Mouse (Mus musculus) lung, postnatal 36 days (tissue): ENCODE measurements around the gene Wwc2.
"Not testable (repeated sequence)": the region's sequence is repeated elsewhere in the genome, so short reads cannot be mapped to it uniquely, and the experiment has no call there.

Source experiments
- DNase-seq: peaks from one replicate; pipeline ENCODE4 v3.0.0; 2022; ENCODE audit warnings: mixed read lengths

Gene Wwc2

DNA sequence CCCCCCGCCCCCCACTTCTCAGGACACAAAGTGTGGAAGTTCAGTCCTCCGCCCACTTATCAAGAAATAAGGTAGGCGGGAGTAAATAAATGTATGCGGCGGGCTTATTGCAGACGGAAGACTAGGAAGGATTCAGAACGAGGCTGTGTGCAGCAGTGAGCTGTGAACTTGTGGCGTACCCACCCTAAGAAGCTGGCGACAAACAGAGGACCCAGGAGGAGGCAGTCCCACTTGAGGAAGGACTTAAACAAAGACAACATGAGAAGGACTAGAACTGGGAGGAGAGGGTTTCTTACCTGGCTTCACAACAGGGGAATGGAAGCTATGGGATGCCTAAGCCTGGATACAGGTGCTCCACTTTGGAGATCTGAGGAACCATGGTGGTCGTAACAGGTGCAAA is 147.1 kb downstream of the Wwc2 start:
- DNase-seq: no peak

DNA sequence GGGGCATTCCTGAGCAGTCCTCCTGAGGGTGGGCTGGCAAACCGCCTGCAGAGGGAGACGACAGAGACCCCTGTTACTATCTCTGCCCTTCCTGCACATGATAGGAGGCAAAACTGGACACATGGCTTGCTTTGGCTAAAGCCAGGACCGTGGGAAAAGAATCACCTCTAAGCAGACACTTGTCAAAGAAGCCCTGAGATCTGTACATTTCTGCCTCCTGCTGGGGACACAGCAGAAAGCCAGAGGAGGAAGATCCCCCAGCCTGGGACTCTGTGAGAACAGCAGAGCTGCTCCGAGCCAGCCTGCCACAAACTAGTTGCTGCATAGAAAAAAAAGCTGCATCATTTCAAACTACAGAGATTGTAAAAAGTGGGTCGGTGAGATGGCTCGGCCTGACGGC is 147.7 kb downstream of the Wwc2 start:
- no peak for DNase-seq

DNA sequence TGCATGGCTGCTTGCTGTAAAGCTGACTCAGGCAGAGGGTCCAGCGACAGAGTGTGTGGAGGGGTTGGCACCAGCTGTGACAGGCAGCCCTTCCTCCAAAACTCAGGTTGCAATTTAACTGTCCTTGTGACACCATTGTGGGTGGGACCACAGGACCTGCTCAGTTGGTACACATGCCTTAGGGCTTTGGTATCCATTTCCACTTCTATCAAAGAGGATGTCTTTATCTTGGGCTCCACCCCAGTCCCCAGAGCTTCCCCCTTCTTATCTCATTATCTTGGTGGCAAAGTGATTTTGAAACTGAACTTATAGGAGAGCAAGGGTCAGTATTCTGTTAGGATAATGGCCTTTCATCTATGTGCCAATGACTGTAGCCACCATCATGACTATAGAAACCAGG is 156.8 kb downstream of the Wwc2 start:
- no peak for DNase-seq

DNA sequence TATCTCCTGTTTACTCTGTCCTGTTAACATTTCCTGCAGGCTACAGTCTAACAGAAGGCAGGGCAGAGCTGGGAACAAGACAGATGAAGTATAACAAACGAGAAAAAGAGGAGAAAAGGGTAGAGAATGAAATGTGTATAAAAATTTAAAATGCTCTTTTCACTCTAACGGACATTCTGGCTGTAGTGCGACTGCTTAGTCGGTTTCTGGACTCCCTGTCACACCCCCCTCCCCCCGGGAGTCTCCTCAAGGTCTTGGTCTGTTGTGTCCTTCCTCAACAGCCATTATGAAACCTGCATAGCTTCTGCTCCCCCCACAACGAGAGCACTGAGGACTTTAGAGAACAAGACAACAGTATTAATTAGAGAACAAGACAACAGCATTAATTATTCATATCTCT is 158.1 kb downstream of the Wwc2 start:
- DNase-seq: no peak

DNA sequence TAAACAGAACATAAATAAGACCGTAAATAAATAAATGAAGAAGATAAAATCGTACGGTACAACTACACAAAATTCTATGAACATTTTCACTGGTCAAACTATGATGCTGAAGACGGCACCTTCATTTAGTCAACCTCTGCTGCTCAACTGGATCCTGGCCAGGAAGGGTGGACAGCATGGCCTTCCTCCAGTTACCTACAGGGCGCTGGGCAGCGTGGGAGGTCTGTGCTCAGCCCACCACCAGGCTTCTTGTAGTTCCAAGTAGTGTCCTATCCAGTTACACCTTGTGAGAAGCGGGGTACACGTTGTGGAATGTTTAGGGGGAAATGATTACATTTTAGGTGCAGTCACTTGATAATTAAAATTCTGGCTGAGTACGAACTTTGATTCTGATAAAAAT is 163.8 kb downstream of the Wwc2 start:
- no peak for DNase-seq

DNA sequence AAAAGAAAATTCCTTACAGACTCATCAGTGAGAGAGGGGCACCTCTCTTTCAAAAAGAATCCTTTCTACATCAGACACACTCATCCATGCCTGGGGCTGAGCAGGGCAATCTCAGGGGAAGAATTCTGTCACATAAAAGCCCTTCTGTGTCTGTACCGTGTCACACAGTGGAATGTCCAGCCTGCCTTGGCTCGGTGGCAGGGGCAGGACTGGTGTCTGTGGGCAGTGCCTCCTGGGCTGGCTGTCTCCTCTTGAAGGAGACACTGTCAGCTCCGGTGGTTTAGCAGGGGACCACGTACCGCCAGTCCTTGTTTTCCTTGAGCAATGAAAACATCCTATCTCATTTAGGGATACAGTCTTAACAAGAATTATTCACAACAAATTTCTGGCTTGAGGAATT is 165.1 kb downstream of the Wwc2 start:
- no peak for DNase-seq

DNA sequence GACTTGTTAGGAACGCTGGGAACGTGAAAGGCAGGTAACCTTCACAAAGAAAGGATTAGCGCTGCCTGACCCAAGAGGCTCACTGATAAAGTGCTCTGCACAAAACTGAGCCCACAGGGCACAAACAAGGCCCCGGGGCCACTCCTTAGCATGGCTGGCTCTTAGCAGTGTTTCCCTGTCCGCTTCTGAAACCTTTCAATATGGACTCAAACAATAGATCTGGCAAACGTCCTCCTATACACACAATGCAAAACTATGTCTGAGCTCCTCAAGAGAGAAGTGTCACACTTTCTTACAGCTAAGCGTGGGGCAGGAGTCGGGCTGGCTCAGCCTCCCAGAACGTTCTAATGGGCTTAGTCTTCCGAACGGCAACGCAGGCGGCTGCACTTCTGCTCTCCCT is 166.5 kb downstream of the Wwc2 start, which contains the start of gene Cldn22:
Cldn22 (plus strand) TSS at position 301 of the 400 bp plus-strand sequence.
- DNase-seq: no peak

DNA sequence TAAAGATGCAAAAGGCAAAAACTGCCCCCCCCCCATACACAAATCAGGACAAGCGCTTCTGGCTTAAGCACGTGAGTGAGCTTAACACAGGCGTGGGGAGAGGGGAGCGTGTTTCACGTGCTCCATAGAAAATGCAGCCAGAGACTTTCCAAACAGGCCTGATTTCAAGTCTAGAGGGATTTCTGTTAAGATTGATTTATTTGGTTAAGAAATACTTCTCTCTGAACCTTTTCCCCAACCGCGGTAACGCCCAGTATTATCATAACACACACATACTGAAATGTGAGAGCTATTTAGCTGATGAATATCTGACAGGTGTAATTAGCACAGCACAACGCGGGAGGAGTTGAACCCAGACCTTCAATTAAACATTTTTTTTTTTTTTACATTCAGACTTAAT is 166.9 kb downstream of the Wwc2 start:
- peak; percentile 9 for DNase-seq

DNA sequence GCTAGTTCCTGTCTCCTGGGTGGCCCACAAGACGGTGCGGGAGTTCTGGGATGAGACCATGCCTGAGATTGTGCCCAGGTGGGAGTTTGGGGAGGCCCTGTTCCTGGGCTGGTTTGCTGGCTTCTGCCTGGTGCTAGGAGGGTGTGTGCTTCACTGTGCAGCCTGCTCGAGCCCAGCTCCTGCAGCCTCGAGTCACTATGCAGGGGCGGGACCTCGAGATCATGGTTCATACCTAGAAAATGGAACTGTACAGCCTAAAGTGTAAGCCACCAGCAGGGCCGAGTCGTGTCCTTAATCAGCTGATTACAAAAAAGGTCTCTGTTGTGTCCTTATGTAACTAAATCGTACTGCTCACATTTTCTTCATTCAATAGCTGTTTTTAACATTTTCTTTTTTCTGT is 168.2 kb downstream of the Wwc2 start:
- DNase-seq: not testable (repeated sequence)

DNA sequence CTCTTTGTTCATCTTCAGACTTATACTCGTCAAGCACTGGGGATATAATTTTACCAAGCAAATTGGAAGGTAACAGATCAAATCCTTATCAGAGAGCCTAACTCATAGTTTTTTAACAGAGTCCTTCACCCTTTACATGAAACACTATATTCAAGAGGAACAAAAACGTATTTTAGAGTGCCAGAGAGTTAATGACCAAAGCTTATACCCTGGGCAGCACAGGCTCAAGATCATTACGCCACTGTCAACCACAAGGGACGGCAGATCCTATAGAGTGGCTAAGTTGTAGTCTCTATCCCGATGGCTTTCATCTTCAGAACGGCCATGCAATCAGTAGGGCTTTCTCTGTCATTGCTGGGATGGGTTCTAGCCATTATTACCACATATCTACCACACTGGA is 168.9 kb downstream of the Wwc2 start, which contains the start of gene Cldn24:
Cldn24 (plus strand) TSS at position 301 of the 400 bp plus-strand sequence.
- no peak for DNase-seq

DNA sequence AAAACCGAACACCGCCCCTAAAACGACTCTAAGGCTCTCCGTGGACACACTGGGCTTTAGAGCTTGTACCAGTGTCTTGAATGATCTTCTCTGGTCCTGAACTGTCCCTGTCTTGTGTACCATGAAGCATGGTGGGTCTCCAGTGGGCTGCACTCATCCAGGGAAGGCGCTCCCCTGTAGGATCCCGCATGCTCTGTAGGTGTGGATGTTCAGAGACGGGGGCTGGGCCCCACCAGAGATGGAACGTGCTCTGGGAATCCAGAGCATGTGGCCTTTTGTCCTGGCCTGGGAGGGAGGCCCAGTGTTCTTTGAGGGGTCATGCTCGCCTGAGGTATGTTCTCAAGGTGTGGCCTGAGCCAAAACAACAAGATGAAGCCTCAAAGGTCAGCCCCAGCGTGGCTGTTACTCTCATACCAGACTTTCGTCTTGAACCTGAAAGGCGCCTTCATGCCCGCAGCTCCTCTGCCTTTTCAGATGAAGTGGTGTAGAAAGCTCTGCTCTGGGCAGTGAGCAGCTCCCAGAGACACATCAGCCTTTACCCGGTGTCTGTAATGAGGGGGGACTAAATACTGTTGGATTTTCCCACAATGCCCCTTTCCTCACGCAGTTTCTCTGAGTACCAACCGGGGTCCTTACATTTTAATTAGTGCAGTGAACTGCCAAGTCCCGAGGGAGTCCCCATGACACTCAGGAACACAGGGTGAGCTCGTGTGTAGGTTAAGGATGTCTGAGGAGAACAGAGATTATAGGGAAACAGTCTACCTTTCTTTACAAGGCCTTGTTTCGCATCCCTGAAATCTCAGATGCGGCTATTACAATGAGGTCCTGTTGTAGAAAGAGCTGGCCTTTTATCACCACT is 169.6 kb downstream of the Wwc2 start:
- no peak for DNase-seq

DNA sequence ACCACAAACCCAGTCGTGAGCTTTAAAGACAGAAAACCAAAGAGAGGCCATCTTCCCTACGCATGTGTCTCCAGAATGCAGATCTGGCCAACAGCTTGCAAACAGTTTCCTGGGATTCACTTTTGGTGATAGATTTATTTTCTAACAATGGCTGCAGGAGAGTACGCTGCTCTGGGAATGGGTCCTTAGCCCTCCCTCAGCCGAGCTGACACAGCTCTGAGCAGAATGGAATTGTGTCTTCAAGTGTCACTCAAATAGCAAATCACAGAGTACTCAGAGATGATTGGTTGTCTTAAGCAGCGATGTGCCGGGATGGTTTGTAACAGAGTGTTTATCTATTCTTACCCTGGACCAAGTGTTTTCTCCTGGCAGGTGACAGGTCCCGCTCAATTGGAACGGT is 171.7 kb downstream of the Wwc2 start:
- no peak for DNase-seq

DNA sequence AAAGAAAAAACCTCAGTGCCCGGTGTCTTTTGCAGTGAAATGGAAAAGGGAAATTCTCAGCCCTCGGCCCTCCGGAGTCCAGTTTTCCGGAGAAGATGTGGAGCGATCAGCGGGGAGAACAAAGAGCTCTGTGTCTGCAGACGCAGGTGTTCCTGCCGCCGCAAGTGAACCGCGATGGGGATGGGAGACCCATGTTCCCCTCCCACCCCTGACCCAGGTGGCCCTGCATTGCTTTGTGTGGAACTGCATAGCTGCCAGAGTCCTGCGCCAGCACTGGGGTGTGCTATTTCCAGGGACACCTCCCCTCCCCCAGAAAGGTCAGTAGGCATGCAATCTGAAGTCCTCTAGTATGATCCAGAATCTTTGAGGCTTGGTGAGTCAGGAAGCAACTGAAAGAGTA is 179.5 kb downstream of the Wwc2 start:
- no peak for DNase-seq

DNA sequence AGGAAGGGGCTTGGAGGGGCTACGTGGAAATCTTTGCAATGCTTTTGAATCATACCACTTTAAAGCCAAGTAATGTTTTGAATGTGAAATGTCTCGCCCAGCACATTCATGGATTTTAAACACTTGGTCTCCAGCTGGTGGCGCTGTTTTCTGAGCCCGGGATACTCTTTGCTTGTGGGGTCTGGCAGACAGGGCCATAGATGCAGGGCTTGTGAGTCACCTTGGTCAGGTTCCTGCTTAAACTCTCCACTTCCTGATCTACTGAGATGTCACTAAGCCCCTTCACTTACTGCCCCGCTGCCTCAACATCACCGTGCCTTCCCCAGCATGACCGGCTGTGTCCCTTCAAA is 180.1 kb downstream of the Wwc2 start:
- DNase-seq: no peak

DNA sequence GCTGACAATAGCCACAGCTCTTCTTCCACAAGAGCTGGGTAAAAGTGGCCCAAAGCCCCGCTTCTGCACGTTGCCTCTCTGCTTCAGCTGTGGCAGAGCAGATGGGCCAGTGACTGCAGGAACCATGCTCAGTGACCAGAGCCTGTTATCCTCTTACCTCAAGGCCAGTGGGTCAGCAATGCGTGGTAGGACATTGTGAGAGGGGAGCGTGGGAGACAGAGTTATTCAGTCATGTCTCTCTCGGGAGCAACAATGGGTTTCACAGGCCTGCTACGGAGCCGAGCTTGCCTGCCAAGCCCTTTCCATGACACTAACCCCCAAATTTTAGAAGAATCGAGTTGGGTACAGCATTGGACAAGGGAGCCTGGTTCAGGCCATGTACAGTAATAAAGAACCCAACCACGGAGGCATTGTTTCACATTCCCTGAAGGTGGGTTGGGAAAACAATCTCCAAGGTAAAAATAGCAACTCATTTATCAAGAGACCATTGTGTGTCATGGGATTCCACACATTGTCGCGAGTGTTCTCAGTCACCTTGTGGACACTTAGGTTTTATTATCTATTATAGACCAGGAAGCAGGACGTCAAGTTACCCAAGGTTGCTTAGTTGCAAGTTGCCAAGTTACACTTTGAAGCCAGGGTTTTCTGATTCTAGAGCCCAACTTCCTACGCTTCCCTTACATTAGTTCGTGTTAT is 180.6 kb downstream of the Wwc2 start:
- DNase-seq: no peak

DNA sequence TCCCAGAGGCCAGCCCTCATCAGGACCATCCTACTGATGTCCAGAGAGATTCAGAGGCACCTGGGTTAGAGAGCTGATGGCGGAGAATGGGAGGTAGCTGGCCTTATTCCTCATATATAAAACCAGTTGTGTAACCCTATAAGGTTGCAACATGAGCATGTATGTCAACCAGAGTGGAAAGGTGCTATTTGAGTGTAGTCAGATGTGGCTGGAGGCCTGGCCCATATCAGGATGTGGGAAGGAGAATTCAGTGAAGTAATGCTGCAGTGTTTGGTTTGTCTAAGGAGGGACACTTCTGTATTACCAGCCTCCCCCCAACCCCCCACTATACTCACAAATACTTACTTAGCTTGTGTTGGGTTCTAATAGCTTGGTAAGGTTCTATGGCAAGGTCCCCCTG is 186.5 kb downstream of the Wwc2 start:
- DNase-seq: no peak

DNA sequence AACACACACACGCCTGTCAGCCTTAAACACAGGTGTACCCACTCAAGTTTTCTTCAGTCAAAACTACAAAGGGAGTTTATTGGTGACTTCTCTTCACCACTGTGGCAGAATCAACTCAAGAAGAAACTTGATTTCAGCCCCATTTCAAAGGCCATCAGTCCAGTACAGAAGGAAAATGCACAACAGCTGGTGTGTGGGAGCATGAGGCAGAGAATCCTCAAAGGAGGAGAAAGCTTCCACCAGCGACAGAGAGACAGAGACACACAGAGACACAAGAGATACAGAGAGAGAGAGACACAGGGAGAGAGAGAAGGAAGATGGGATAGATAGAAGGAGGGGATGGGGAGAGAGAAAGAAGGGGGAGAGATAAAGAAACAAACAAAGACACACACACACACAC is 188.4 kb downstream of the Wwc2 start:
- DNase-seq: no peak

DNA sequence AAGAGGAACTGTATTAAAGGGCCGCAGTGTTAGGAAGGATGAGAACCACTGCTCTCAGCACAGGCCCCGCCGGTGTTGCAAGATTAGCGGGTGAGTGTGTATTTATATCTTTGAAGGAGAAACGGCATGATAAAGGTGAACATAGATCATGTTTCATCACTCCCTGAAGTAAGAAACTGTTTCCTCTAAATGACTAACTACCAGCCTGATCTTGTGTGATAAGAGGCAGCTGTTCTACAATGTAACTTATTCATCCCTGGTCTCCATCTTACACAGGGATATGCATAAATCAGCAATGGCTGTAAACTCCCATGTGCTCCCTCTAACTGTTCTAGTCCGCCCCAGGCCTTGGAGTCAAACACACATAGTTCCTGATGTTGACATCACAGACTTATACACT is 191.3 kb downstream of the Wwc2 start:
- DNase-seq: no peak

DNA sequence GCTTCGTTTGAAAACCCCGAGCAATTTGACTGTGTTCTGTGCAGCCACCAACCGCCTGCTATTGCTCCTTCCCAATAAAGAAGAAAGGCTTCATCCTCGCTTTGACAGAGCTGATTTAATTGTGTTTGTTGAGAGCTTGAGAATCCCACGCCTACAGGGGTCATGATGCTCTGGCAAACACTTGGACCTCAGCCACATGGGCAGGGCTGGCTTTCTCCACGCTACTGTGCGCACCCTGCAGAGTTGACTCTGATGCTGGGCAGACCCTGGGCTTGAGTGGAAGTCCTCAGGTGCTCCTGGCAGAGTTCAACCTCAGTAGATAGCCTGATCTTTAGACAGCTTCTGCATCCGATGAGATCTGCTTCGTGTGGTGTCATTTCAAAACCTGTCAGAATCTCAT is 198.7 kb downstream of the Wwc2 start:
- DNase-seq: no peak

DNA sequence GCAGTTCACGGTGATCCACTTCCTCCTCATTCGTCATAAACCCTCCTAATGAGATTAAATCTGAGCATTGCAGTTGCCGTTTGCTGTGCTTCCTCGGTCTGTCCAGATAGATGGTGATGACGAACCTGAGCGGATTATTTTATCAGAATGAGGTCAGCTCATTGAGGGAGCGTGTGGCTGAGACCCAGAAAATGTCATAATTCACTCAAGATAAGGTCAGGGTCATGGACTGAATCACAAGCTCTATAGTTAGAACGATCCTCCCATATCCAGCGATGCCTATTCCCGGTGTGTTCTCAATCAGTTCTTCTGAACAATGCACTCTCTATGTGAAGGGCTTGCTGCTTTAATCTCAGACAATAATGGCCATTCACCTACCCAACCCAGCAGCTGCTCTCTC is 203.0 kb downstream of the Wwc2 start:
- DNase-seq: no peak

DNA sequence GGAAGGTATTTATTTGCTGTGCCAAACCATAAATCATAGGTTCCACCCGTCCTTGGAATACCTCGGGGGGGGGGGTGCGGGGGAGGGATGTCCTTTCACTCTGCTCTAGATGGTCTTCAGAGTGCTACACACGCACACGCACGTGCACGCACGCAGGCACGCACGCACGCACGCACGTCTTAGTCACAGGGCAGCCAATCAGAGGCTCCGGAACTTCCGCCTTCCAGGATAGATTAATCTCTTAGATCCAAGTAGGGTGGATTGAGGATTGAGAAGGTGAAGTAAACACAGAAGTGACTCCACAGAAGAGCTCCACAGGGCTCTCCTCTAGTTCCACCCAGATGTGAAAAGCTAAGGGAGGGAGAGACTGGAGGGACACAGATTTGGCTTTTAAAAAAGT is 204.4 kb downstream of the Wwc2 start:
- no peak for DNase-seq

DNA sequence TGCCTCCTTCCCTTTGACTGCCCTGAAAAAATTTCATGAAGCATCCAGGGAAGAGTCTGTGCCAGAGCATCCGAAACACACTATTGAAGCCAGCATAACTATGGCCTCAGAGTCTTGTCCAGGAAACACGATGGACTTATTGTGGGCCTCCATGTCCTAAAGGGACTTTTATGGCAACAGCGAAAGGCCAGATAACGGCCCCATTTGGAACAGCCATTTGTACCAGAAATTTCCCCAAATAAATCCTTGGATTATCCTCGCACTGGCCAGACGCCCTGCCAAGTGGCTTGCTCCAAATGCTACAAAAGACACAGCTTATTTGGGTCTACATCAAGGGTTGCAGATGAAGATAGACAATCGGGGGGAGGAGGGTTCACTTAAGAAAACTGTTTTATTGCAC is 206.3 kb downstream of the Wwc2 start:
- peak; percentile 11 for DNase-seq

DNA sequence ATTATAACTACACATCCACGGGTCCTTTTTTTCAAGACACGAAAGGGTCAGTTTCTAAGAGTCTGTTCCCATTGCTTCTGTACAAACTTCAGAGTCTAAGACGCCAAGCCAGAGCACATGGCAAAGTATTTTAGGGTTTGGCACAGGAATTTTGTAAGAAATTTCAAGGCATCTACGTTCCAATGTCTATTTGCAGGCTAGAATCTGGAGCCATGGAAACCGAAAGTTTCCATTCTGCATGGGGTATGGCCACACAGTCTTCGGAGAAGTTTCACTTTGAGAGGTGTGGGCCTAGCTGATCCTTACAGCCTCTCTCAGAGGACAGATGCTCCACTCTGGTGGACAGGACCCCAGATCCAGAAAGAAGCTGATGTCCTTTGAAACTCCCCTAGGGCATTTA is 206.8 kb downstream of the Wwc2 start:
- peak; percentile 7 for DNase-seq

DNA sequence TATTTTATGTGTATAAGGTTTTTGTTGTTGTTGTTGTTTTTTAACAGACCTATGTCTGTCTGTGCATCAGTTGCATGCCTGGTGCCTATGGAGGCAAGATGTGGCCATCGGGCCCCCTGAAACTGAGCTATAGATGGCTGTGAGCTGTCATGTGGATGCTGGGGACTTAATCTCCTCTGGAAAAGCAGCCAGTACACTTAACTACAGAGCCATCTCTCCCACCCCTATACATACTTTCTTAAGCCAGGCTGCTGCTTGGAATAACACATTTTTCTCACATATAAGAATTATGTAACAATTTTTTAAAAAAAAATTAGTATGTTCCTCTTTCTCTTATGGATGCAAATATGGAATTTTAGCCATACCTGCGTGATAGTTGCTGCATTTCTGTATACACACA is 207.2 kb downstream of the Wwc2 start:
- DNase-seq: no peak

DNA sequence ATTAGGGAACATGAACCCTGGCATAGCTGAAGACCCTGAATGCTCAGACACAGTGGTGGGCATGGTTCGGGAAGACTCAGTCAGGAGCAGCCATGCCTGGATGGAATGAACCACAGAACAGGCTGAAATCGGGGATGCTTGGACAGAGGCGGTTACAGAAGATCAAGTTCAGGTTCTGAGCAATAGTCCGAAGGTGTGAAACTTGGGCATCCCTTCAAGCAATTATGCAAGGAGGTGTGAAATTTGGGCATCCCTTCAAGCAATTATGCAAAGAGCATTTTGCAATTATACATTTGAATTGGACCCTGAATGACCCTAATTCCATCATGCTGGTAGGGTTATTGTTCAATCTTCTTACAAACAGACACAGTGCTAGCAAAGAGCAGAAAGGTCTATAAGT is 208.8 kb downstream of the Wwc2 start:
- DNase-seq: no peak
